Comparison of ENCODE assay signal across 16 mouse cellular contexts in the genomic region with DNA sequence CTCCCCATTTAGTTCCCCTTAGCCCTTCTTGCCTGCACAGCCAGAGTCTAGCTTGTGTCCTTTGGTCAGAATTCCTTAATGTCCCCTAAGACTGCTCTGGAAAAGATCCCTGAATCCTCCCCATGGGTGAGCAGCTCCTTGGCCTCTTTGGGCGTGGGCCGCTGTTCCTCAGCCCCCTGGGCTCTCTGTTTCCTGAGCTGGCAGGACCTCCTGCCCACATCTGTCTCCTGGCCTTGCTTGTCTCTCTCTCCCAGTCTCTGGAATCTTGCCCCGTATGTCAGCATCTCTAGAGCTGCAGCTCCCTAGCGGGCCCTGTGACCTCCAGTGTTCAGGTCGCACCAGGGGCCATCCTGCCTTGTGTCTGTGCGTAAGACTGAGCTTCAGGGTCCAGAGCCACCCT. TPM values are rescaled to one million over a fixed set of nuclear protein-coding genes. Genes with fewer than 3 reads are reported as not detected.
DNase-seq lines count a peak whose midpoint lies in the region; ATAC-seq lines count a peak whose summit lies in the region.
"Had no signal": no experiment of that assay in that cellular context is flagged by ENCODE, and none has a peak within 500 bp of the region (broad histone marks: within the 10 kb centered on the region; RNA-seq: fewer than 3 reads in every experiment).

No protein-coding gene starts in this region.

- no peaks in the 10 kb centered on the region for H3K36me3 ChIP-seq in forebrain, embryonic 10.5 days (replicated peaks)
- no peaks in the 10 kb centered on the region for H3K36me3 ChIP-seq in forebrain, embryonic 14.5 days (ENCODE audit: control insufficient read depth, insufficient read depth, low read length)
- no peaks in the 10 kb centered on the region for H3K36me3 ChIP-seq in hindbrain, embryonic 10.5 days
- no peaks in the 10 kb centered on the region for H3K36me3 ChIP-seq in hindbrain, embryonic 12.5 days
- H3K36me3 ChIP-seq in midbrain, embryonic 14.5 days (ENCODE audit: control insufficient read depth, insufficient read depth, low read length) = no peaks in the 10 kb centered on the region
- no peaks in the 10 kb centered on the region for H3K36me3 ChIP-seq in kidney, embryonic 15.5 days
- H3K36me3 ChIP-seq: heart, embryonic 12.5 days had no signal

- H3K27me3 ChIP-seq in forebrain, embryonic 10.5 days (ENCODE audit: poor library complexity, severe bottlenecking) = peaks cover 57% of the 10 kb centered on the region
- no peaks in the 10 kb centered on the region for H3K27me3 ChIP-seq in forebrain, embryonic 14.5 days (replicated peaks; ENCODE audit: control insufficient read depth, insufficient read depth, low read length)
- peaks cover 18% of the 10 kb centered on the region for H3K27me3 ChIP-seq in hindbrain, embryonic 10.5 days (ENCODE audit: insufficient read depth, poor library complexity, severe bottlenecking)
- no peaks in the 10 kb centered on the region for H3K27me3 ChIP-seq in hindbrain, embryonic 12.5 days
- no peaks in the 10 kb centered on the region for H3K27me3 ChIP-seq in midbrain, embryonic 14.5 days (ENCODE audit: control insufficient read depth, insufficient read depth, low read length)
- no peaks in the 10 kb centered on the region for H3K27me3 ChIP-seq in kidney, embryonic 15.5 days
- H3K27me3 ChIP-seq: heart, embryonic 12.5 days had no signal

- DNase-seq in forebrain, embryonic 10.5 days (ENCODE audit: extremely low spot score, low spot score) = no peak
- no peak for DNase-seq in forebrain, embryonic 14.5 days (ENCODE audit: low spot score)
- DNase-seq in hindbrain, embryonic 10.5 days (ENCODE audit: low spot score) = no peak
- DNase-seq in midbrain, embryonic 14.5 days = no peak
- no peak for DNase-seq in layer of hippocampus, adult 18-20 months (ENCODE audit: low spot score in 2 of 2)
- DNase-seq: cerebellum, adult 11-12 months; cerebellum, postnatal 36 days; kidney, adult 9 months; lung, postnatal 14 days; thymus, postnatal 25 days had no signal

- no peak for ATAC-seq in forebrain, embryonic 14.5 days
- ATAC-seq in hindbrain, embryonic 12.5 days (ENCODE audit: low FRiP score) = no peak
- ATAC-seq in midbrain, embryonic 14.5 days (ENCODE audit: low FRiP score, low TSS enrichment) = no peak
- ATAC-seq in kidney, embryonic 15.5 days (replicated peaks; ENCODE audit: low FRiP score) = no peak

- no peaks in the 10 kb centered on the region for H3K9me3 ChIP-seq in forebrain, embryonic 10.5 days
- H3K9me3 ChIP-seq in forebrain, embryonic 14.5 days (replicated peaks; ENCODE audit: control insufficient read depth, low read length) = no peaks in the 10 kb centered on the region
- H3K9me3 ChIP-seq in hindbrain, embryonic 10.5 days = no peaks in the 10 kb centered on the region
- no peaks in the 10 kb centered on the region for H3K9me3 ChIP-seq in hindbrain, embryonic 12.5 days (replicated peaks)
- H3K9me3 ChIP-seq in midbrain, embryonic 14.5 days (ENCODE audit: control insufficient read depth, low read length) = no peaks in the 10 kb centered on the region
- H3K9me3 ChIP-seq in kidney, embryonic 15.5 days (replicated peaks) = no peaks in the 10 kb centered on the region
- H3K9me3 ChIP-seq: heart, embryonic 12.5 days had no signal

- 57% methylated on average over 6 of the region's 6 CpGs for WGBS in forebrain, embryonic 10.5 days
- WGBS in forebrain, embryonic 14.5 days = 74% methylated on average over 6 of the region's 6 CpGs
- WGBS in hindbrain, embryonic 10.5 days = 41% methylated on average over 6 of the region's 6 CpGs
- WGBS in hindbrain, embryonic 12.5 days = 45% methylated on average over 6 of the region's 6 CpGs
- WGBS in midbrain, embryonic 14.5 days = 74% methylated on average over 6 of the region's 6 CpGs
- 67% methylated on average over 6 of the region's 6 CpGs for WGBS in kidney, embryonic 15.5 days

- H3K4me3 ChIP-seq in forebrain, embryonic 10.5 days = no peak overlapping the region
- no peak overlapping the region for H3K4me3 ChIP-seq in forebrain, embryonic 14.5 days (ENCODE audit: low read depth, low read length)
- no peak overlapping the region for H3K4me3 ChIP-seq in hindbrain, embryonic 10.5 days
- H3K4me3 ChIP-seq in hindbrain, embryonic 12.5 days = no peak overlapping the region
- no peak overlapping the region for H3K4me3 ChIP-seq in brown adipose tissue, adult 24 weeks (ENCODE audit: insufficient read depth, low read depth, low read length)
- H3K4me3 ChIP-seq in midbrain, embryonic 14.5 days (replicated peaks; ENCODE audit: low read depth, low read length) = no peak overlapping the region
- no peak overlapping the region for H3K4me3 ChIP-seq in kidney, embryonic 15.5 days (replicated peaks)
- H3K4me3 ChIP-seq: heart, embryonic 12.5 days had no signal

- H3K9ac ChIP-seq in forebrain, embryonic 14.5 days (ENCODE audit: low read length) = no peak overlapping the region
- H3K9ac ChIP-seq in hindbrain, embryonic 12.5 days = no peak overlapping the region
- H3K9ac ChIP-seq in midbrain, embryonic 14.5 days (replicated peaks; ENCODE audit: low read length) = no peak overlapping the region
- H3K9ac ChIP-seq in kidney, embryonic 15.5 days = no peak overlapping the region
- H3K9ac ChIP-seq: heart, embryonic 12.5 days had no signal

- H3K27ac ChIP-seq in forebrain, embryonic 10.5 days = peak overlapping the region; percentile 75
- H3K27ac ChIP-seq in forebrain, embryonic 14.5 days (ENCODE audit: low read depth, low read length) = no peak overlapping the region
- peak overlapping the region; percentile 57 for H3K27ac ChIP-seq in hindbrain, embryonic 10.5 days
- no peak overlapping the region for H3K27ac ChIP-seq in hindbrain, embryonic 12.5 days
- H3K27ac ChIP-seq in brown adipose tissue, adult 24 weeks (replicated peaks; ENCODE audit: low read depth, low read length) = peak overlapping the region; percentile 69
- peak overlapping the region; percentile 78 for H3K27ac ChIP-seq in midbrain, embryonic 14.5 days (replicated peaks; ENCODE audit: low read depth, low read length)
- H3K27ac ChIP-seq in kidney, embryonic 15.5 days = no peak overlapping the region
- H3K27ac ChIP-seq: stomach, postnatal 0 days had no signal

- peaks cover 70% of the 10 kb centered on the region for H3K4me1 ChIP-seq in forebrain, embryonic 10.5 days
- H3K4me1 ChIP-seq in forebrain, embryonic 14.5 days (ENCODE audit: control insufficient read depth, insufficient read depth, low read length) = peaks cover 28% of the 10 kb centered on the region
- H3K4me1 ChIP-seq in hindbrain, embryonic 10.5 days (replicated peaks) = peaks cover 74% of the 10 kb centered on the region
- peaks cover 46% of the 10 kb centered on the region for H3K4me1 ChIP-seq in hindbrain, embryonic 12.5 days
- H3K4me1 ChIP-seq in brown adipose tissue, adult 24 weeks (ENCODE audit: control insufficient read depth, insufficient read depth, insufficient read length, low read length) = 0 out of 2 replicates have a peak, but pooled peaks cover 5% of the 10 kb centered on the region
- H3K4me1 ChIP-seq in midbrain, embryonic 14.5 days (ENCODE audit: control insufficient read depth, insufficient read depth, low read length) = peaks cover 41% of the 10 kb centered on the region
- peaks cover 18% of the 10 kb centered on the region for H3K4me1 ChIP-seq in kidney, embryonic 15.5 days

- H3K4me2 ChIP-seq in forebrain, embryonic 14.5 days (ENCODE audit: low read length) = no peak overlapping the region
- no peak overlapping the region for H3K4me2 ChIP-seq in hindbrain, embryonic 12.5 days (replicated peaks)
- H3K4me2 ChIP-seq in midbrain, embryonic 14.5 days (ENCODE audit: low read length) = no peak overlapping the region
- no peak overlapping the region for H3K4me2 ChIP-seq in kidney, embryonic 15.5 days
- H3K4me2 ChIP-seq: heart, embryonic 12.5 days had no signal

RNA-seq across cellular contexts. Expression of a gene that starts 40.4 kb away (rescaled TPM):
- polyA plus RNA-seq in forebrain, embryonic 10.5 days (2016; fragmentation: Nextera tagmentation; extraction: Ambion mirVana) = 1,904 and 2,173 TPM in 2 replicates
- 6,589 and 7,102 TPM in 2 replicates for polyA plus RNA-seq in forebrain, embryonic 14.5 days (2014; fragmentation: Nextera tagmentation; extraction: Ambion mirVana)
- 1,503 and 2,739 TPM in 2 replicates for polyA plus RNA-seq in hindbrain, embryonic 10.5 days (2016; fragmentation: Nextera tagmentation; extraction: Ambion mirVana)
- 3,841 and 3,900 TPM in 2 replicates for polyA plus RNA-seq in hindbrain, embryonic 12.5 days (2016; fragmentation: Nextera tagmentation; extraction: Ambion mirVana)
- 143 and 188 TPM in 2 replicates for polyA plus RNA-seq in brown adipose tissue, adult 24 weeks (2012; ENCODE audit: insufficient read depth, insufficient read length, missing spikeins)
- polyA plus RNA-seq in midbrain, embryonic 14.5 days (2014; fragmentation: Nextera tagmentation; extraction: Ambion mirVana) = 7,465 and 9,945 TPM in 2 replicates
- 100 to 1,000 TPM; 481 to 624 TPM for total RNA-seq in layer of hippocampus, adult 18-20 months (2021)
- polyA plus RNA-seq in kidney, embryonic 15.5 days (2015; fragmentation: Nextera tagmentation; extraction: Ambion mirVana) = 238 and 287 TPM in 2 replicates
- total RNA-seq: megakaryocyte-erythroid progenitor cell, adult 5-6 weeks had no signal

RNA-seq across cellular contexts. Expression of a gene that starts 51.6 kb away (rescaled TPM):
- 78.7 and 82.3 TPM in 2 replicates for polyA plus RNA-seq in forebrain, embryonic 10.5 days (2016; fragmentation: Nextera tagmentation; extraction: Ambion mirVana)
- 240 and 254 TPM in 2 replicates for polyA plus RNA-seq in forebrain, embryonic 14.5 days (2014; fragmentation: Nextera tagmentation; extraction: Ambion mirVana)
- polyA plus RNA-seq in hindbrain, embryonic 10.5 days (2016; fragmentation: Nextera tagmentation; extraction: Ambion mirVana) = 78.4 and 100.0 TPM in 2 replicates
- polyA plus RNA-seq in hindbrain, embryonic 12.5 days (2016; fragmentation: Nextera tagmentation; extraction: Ambion mirVana) = 139 and 140 TPM in 2 replicates
- polyA plus RNA-seq in brown adipose tissue, adult 24 weeks (2012; ENCODE audit: insufficient read depth, insufficient read length, missing spikeins) = 71.0 and 74.7 TPM in 2 replicates
- polyA plus RNA-seq in midbrain, embryonic 14.5 days (2014; fragmentation: Nextera tagmentation; extraction: Ambion mirVana) = 353 and 397 TPM in 2 replicates
- total RNA-seq in layer of hippocampus, adult 18-20 months (2021) = 100 to 1,000 TPM; 120 to 136 TPM
- 48.3 and 51.6 TPM in 2 replicates for polyA plus RNA-seq in kidney, embryonic 15.5 days (2015; fragmentation: Nextera tagmentation; extraction: Ambion mirVana)

Comparison
In these comparisons a context has a peak if more than half of its experiments do, and no peak if none do; other contexts are left out.
1. H3K27ac ChIP-seq: peak in forebrain, embryonic 10.5 days (single experiment), hindbrain, embryonic 10.5 days (single experiment), brown adipose tissue, adult 24 weeks (single experiment) and midbrain, embryonic 14.5 days (single experiment); none in forebrain, embryonic 14.5 days (single experiment), hindbrain, embryonic 12.5 days (single experiment) and kidney, embryonic 15.5 days (single experiment).